Mouse (Mus musculus): ENCODE results near the gene Ssr2.

The Ssr2 gene

GRCm38 (mm10) chr3:88628766-88629165 is 53.1 kb downstream of the Ssr2 start:
- in situ Hi-C loops (cut with MboI; ENCODE audit: low pct_unique_long_range_greater_than_20kb in 1 of 2, low sequenced_read_pairs in 2 of 2, unreplicated experiment in 1 of 2) = no loop called here

DNA sequence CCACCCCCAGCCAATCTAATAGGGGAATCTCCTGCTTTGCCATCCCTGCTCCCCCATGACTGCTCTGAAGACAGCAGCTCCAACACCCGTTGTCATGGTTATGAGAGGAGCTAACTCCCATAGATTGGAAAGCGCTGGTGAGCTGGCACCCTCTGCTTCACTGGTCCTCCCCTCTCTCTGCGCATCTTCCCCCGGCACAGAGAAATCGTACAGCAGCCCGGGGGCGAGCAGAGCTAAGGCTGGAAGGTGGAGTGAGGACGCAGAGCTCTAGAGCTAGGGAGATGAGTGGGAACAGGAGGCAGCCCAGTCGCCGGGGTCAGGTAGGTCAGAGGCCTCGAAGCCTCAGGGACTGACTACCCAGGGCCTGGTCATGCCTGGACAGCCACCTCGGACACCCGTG is 53.6 kb downstream of the Ssr2 start:
- in situ Hi-C loops (cut with MboI; ENCODE audit: low pct_unique_long_range_greater_than_20kb in 1 of 2, low sequenced_read_pairs in 2 of 2, unreplicated experiment in 1 of 2) = no loop called here

GRCm38 (mm10) chr3:88630018-88630417 is 54.3 kb downstream of the Ssr2 start:
- in situ Hi-C loops (cut with MboI; ENCODE audit: low pct_unique_long_range_greater_than_20kb in 1 of 2, low sequenced_read_pairs in 2 of 2, unreplicated experiment in 1 of 2) = loop anchor here in 1 of 2 experiments (10.0 kb wide), 1 partner anchor 85 kb away; the partner anchor contains the start of gene Rab25

- in situ Hi-C loops (cut with MboI; ENCODE audit: low pct_unique_long_range_greater_than_20kb in 1 of 2, low sequenced_read_pairs in 2 of 2, unreplicated experiment in 1 of 2) = loop anchor here in 1 of 2 experiments (10.0 kb wide), 1 partner anchor 86 kb away; the partner anchor contains the start of gene Rab25
Observed at GRCm38 (mm10) chr3:88630849-88631341, 55.2 kb downstream of the Ssr2 start.

- in situ Hi-C loops (cut with MboI; ENCODE audit: low pct_unique_long_range_greater_than_20kb in 1 of 2, low sequenced_read_pairs in 2 of 2, unreplicated experiment in 1 of 2) = loop anchor here in 1 of 2 experiments (10.0 kb wide), 1 partner anchor 87 kb away; the partner anchor contains the start of gene Rab25
Observed at GRCm38 (mm10) chr3:88631921-88632587, 56.4 kb downstream of the Ssr2 start.

- in situ Hi-C loops (cut with MboI; ENCODE audit: low pct_unique_long_range_greater_than_20kb in 1 of 2, low sequenced_read_pairs in 2 of 2, unreplicated experiment in 1 of 2) = loop anchor here in 1 of 2 experiments (10.0 kb wide), 1 partner anchor 88 kb away; the partner anchor contains the start of gene Rab25
Observed at GRCm38 (mm10) chr3:88633056-88633455, 57.4 kb downstream of the Ssr2 start.

GRCm38 (mm10) chr3:88635506-88636275 is 60.0 kb downstream of the Ssr2 start:
- in situ Hi-C loops (cut with MboI; ENCODE audit: low pct_unique_long_range_greater_than_20kb in 1 of 2, low sequenced_read_pairs in 2 of 2, unreplicated experiment in 1 of 2) = loop anchor here in 1 of 2 experiments (10.0 kb wide), 1 partner anchor 91 kb away; the partner anchor contains the start of gene Rab25

DNA sequence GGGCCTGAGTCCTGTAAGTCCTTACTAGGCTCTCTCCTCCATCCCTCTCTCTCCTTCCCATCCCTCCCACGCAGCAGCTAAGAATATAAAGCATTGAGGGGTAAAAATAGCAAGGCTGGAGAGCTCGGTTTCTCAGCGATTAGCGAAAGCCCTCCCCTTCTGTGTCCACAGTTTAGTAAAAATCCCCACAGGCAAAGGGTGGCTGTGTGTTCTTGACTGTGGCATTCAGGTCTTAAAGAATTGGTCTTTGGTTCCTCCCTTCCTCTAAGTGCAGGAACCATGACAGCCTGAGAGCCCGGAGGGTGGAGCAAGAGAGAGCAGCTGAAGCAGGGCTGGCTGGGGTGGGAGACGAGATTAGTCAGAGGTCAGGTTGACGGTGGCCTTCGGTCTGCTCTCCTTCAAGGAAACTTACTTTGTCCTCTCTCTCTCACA is 60.9 kb downstream of the Ssr2 start:
- in situ Hi-C loops (cut with MboI; ENCODE audit: low pct_unique_long_range_greater_than_20kb in 1 of 2, low sequenced_read_pairs in 2 of 2, unreplicated experiment in 1 of 2) = loop anchor here in 1 of 2 experiments (10.0 kb wide), 1 partner anchor 92 kb away; the partner anchor contains the start of gene Rab25

GRCm38 (mm10) chr3:88637134-88637533 is 61.5 kb downstream of the Ssr2 start:
- in situ Hi-C loops (cut with MboI; ENCODE audit: low pct_unique_long_range_greater_than_20kb in 1 of 2, low sequenced_read_pairs in 2 of 2, unreplicated experiment in 1 of 2) = loop anchor here in 1 of 2 experiments (10.0 kb wide), 1 partner anchor 92 kb away; the partner anchor contains the start of gene Rab25

Measured in mouse embryonic stem cell (cell line).